Mouse (Mus musculus): ENCODE results near the gene Tmed5.
"Not testable (repeated sequence)": the region's sequence is repeated elsewhere in the genome, so short reads cannot be mapped to it uniquely, and the experiment has no call there.

Gene Tmed5

DNA sequence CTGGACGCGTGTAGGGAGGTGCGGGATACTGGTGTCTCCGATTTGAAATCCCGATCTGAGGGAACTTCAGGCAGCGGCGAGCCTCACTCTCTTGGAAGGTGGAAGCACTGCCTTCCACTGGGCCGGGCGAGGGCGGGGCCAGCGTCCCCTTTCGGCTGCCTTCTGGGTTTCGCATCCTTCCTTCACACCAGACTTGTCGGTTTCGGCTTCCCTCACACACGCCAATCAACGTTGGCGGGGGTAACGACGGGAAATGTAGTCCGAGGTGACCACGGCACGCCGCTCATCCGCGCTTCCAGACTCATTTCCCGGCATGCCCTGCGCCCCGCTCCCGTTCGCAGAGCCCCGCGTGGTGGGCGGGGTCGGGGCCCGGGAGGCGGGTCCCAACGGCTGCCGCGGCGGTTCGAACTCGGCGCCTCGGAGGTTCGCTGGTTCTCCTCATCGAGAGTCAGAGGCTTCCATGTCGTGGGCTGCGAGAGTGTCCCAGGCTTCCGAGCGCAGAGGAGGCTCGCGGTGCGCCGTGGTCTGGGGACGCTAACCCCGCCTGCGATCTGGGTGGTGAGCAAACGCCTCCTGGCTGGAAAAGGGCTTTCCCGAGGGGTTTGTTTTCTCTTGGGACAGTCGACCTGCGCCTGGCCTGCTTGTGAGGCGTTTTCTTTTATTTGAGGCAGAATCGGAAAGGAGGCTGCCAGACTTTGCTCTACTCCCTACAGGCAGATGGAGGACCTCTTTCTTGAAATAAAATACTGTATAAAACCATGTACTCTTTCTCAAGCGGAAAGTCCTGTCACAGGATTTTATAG, at the start of gene Tmed5, which contains the start of gene Ccdc18:
Gene Tmed5, minus strand, starts transcription at position 180 of the 803 bp plus-strand sequence.
Gene Ccdc18, plus strand, starts transcription at position 435 of the 803 bp plus-strand sequence.
- peak; percentile 100 for ATAC-seq (ENCODE audit: insufficient number of reproducible peaks, low FRiP score, low TSS enrichment)

DNA sequence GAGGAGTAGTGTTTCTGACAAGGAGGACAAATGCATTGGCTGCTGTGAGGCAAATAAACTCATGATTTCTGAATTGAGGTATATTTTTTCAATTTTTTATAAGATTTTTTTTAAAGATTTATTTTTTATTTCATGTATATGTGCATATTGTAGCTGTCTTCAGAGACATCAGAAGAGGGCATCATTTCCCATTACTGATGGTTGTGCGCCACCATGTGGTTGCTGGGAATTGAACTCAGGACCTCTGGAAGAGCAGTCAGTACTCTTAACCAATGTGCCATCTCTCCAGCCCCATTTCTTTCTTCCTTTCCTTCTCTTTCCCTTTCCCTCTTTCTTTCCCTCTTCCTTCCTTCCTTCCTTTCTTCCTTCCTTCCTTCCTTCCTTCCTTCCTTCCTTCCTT, 31.3 kb upstream of the Tmed5 start:
- no peak for ATAC-seq (ENCODE audit: insufficient number of reproducible peaks, low FRiP score, low TSS enrichment)

DNA sequence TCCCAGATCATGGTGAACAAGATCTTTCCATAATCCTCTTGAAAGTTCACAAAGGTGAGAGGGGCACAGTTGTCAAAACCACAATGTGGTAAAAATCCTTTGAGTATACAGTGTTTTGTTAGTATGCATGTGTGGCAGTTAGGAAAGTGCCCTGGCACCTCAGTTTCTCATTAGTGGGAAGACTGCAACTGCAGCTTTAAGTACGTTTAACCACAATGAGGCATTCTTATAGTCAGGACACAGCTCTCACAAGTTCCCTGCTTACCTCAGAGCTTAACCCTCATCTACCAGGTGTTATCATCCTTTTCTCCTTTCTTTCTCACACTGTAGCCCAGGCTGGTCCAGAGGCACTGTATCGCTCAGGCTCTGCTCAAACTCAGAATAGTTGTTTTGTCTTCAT, 28.4 kb upstream of the Tmed5 start:
- ATAC-seq (ENCODE audit: insufficient number of reproducible peaks, low FRiP score, low TSS enrichment): no peak

DNA sequence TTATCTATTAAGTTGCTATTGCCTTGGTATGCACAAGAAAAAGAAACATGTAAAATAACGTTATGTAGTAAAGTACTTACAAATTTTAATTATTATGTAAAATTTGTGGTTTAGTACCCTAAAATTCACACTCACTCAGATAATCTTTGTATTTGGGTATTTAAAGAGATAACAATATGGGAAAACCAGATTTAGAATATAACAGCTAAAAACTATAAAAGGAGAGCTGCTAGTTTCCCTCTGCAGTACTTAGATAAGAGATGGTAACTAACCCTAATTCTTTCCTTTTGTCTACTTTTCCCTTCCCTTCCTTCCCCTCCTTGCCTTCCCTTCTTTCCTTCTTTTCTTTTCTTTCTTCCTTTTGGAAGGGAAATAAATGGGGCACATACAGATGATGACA, 20.2 kb upstream of the Tmed5 start:
- no peak for ATAC-seq (ENCODE audit: insufficient number of reproducible peaks, low FRiP score, low TSS enrichment)

DNA sequence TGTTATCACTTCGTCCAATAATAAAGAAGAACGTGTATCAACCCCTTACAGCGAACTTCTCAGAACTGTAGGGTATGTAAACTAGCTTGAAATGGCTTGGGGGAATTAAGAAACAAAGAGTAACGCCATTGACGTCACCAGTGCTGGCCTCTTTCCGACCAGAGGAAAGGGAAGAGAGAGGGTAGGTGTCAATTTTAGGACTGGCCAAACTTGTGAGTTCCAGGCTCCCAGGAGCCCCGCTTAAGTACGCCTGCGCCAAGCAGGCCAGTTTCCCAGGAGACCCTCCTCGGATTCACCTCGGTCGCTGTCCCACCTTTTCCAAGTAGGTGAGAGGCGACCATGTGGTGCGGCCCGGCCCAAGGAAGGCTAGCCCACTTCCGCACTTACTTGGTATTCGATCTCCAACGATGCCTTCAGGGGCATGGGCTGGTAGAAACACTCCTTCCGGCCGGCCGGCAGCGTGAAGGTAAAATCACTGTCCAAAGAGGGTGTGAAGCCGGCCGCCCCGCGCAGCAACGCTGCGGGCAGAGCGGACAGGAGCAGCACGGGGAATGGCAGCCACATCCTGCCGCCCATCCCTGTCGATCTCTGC, 475 bp downstream of the Tmed5 start:
- ATAC-seq (ENCODE audit: insufficient number of reproducible peaks, low FRiP score, low TSS enrichment): peak; percentile 11; the same call in 1 of the 2 replicates

DNA sequence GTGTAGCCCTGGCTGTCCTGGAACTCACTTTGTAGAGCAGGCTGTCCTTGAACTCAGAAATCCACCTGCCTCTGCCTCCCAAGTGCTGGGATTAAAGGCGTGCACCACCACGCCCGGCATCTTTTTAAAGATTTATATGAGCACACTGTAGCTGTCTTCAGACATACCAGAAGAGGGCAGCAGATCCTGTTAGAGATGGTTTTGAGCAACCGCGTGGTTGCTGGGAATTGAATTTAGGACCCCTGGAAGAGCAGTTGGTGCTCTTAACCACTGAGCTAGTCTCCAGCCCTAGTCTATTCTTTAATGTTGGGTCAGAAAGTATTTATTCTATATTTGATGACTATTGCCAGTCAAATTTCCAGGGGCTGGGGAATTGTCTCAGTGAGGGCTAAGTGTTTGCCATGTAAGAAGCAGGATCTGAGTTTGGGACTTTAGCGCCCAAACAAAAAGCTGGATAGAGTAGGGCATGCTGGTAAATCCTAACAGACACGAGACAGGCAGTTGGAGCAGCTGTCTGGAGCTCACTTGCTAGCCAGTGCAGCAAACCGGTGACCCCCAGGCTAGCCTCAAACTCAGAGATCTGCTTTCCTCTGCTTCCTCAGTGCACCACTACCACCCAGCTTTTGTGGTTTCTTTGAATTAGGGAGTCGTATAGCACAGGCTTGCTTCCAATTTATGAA, 12.1 kb downstream of the Tmed5 start:
- no peak for ATAC-seq (ENCODE audit: insufficient number of reproducible peaks, low FRiP score, low TSS enrichment)

DNA sequence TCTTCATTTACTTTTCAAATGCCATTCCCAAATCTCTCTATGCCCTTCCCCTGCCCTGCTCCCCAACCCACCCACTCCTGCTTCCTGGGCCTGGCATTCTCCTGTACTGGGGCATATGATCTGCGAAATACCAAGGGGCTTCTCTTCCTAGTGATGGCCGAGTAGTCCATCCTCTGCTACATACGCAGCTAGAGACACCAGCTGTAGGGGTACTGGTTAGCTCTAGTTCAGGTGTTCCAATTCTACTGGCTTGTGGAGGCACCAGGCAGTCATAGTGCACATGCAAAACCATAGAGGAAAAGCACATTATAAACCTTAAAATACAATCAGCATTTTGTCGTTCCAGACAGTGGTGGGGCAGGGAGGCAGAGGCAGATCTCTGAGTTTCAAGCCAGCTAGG, 14.7 kb downstream of the Tmed5 start:
- ATAC-seq (ENCODE audit: insufficient number of reproducible peaks, low FRiP score, low TSS enrichment): no peak

DNA sequence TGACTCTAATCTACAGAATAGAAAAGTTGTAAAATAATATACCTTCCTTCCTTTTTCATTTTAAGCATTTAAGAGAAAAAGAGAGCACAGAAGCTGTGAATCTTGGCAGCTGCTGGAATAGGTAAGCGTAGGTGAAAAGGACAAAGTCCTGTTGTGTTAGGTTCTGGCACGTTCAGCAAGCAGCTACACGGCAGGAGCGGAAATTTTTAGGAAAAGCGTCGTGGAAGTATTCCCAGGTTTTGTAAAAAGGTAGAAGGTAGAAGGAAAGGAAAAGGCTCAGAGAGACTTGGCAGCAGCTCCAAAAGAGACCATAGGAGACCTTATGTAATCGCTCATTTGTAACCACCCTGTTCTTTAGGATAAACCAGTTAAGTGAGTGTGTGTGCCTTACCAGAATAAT, 23.1 kb downstream of the Tmed5 start:
- no peak for ATAC-seq (ENCODE audit: insufficient number of reproducible peaks, low FRiP score, low TSS enrichment)

DNA sequence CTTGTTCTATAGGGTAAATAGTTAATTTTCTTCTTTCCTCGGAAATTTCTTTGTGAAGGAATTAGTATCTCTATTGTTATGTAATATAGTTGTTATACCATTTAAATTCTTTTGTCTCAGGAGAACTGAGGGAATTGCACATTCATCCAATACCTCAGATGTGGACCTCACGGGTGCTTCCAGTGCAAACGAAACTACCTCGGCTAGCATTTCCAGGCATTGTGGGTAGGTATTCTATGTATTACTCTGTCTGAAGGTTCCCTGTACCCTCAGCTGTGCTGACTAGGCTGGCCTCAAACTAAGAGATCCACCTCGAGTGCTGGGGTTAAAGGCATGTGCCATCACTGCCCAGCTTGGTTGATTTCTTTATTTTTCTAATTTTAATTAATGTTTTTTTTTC, 28.1 kb downstream of the Tmed5 start:
- ATAC-seq (ENCODE audit: insufficient number of reproducible peaks, low FRiP score, low TSS enrichment): no peak

DNA sequence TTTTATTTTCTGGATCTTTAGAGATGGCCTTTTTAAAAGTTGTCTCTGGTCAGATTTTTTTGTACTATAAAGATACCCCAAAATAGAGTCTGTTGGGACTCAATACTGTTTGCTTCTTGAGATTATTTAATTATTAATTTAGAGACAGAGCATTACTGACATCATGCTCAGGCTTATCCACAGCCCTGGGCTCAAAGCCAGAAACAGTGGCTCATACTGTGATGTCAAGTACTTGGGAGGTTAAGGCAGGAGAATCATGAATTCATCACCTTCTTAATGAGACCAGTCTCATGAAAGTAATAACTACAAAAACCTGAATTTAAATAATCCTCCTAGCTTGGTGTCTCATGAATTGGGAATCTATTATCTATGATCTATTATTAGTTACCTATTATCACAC, 32.2 kb downstream of the Tmed5 start:
- ATAC-seq (ENCODE audit: insufficient number of reproducible peaks, low FRiP score, low TSS enrichment): no peak

DNA sequence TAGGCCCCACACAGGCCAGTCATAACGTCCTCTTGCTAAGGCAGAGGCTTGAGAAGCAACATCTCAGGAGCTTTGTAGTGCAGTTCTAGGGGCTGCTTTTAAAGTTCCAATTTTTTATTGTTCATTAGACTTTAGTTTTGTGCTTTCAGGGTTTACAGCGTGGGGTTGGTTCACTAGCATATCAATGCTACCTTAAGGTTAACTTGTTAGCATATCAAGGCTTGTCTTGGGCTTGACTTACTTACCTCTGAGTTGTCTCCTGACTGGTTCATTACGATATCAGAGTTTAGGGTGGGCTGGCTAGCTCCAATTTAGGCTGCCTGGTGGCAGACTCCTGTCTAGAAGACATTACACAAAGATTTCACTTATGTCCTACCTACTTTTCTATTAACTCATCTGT, 34.7 kb downstream of the Tmed5 start:
- ATAC-seq (ENCODE audit: insufficient number of reproducible peaks, low FRiP score, low TSS enrichment): no peak

DNA sequence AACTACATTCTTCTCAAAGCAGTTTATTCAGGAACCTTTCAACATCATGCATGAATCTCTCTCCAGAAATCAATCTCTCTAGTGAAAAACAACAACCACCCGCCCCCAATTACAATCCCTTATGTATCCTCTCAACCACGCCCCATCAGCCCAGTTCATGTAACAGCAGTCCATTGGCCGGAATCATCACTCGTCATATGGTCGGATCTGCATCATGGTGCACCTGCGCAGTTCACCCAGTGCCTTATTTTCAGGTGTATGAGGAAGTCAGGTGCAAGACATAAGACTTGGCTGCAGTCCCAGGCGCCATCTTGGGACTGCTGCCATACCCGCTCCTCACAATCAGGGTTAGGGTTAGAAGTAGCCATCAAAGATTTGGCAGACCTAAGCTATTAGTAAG, 39.7 kb downstream of the Tmed5 start:
- not testable (repeated sequence) for ATAC-seq (ENCODE audit: insufficient number of reproducible peaks, low FRiP score, low TSS enrichment)

DNA sequence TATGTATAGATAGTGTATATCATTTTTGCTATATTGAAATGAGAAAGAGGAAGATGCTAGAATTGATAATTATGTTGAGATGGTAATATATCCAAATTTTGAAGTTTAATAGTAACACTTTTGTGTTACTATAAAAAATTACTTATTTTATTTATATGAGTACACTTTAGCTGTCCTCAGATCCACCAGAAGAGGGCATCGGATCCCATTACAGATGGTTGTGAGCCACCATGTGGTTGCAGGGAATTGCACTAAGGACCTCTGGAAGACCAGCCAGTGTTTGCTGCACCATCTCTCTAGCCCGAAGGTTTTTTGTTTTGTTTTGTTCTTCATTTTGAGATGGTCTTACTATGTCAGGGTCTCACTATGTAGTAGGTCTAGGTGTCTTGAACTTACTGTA, 47.0 kb downstream of the Tmed5 start:
- no peak for ATAC-seq (ENCODE audit: insufficient number of reproducible peaks, low FRiP score, low TSS enrichment)

DNA sequence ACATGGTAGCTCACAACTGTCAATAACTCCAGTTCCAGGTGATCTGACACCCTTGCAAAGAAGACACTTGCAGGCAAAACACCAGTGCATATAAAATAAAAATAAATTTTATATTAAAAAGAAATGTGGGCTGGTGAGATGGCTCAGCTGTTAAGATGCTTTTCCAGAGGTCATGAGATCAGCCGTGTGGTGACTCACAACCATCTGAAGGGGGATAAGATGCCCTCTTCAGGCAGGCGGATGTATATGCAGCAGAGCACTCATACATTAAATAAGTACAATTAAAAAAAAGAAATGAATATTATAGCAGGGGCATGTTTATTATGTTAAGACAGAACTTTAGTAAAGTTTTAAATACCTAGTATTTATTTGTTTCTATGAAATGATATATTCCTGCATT, 50.0 kb downstream of the Tmed5 start:
- ATAC-seq (ENCODE audit: insufficient number of reproducible peaks, low FRiP score, low TSS enrichment): no peak

DNA sequence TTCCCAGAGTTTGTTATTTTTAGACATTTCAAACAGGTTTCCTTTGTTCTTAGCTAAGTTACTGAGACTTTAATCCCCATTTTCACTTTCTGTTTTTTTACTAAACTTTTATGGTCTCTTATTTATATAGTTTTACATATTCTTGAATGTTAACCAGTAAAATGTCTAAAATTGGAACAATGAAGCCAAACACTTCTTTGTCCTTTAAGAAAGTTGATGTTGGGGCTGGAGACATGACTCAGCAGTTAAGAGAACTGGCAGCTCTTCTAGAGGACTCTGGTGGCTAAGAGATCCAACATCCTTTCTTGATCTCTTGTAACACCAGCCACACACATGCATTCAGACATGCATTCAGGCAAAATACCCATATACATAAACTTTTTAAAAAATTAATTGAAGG, 52.8 kb downstream of the Tmed5 start:
- ATAC-seq (ENCODE audit: insufficient number of reproducible peaks, low FRiP score, low TSS enrichment): no peak

DNA sequence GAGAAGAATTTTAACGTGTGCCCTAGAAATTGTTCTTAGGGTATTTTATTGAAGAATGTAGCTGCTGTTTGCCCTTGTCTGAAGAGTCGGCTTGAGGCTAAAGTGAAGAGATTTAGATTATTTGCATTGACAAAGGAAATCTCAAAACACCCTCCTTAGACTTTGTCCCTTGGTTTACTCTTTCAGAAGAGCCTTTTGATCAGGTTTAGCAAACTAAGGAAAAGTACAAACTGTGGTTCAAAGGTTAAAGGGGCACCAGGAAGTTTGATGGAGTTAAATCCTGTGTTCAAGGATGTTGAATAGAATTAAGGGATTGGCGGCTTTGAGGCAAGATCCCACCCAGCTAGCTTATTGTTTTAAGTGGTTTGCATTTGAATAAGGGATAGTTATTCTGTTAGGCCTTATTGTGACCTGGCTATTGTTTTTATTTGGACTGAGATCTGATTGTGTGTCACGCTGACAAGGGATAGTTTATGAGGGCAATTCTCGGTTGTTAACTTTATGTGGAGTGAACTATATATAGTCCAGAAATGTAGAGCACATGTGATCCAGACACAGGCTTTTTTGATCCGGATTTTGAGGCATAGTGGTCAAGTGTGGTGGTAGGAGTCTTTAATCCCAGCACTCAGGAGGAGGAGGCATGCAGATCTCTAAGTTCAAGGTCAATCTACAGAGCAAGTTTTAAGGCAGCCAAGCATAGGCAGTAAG, 55.4 kb downstream of the Tmed5 start:
- ATAC-seq (ENCODE audit: insufficient number of reproducible peaks, low FRiP score, low TSS enrichment): no peak

DNA sequence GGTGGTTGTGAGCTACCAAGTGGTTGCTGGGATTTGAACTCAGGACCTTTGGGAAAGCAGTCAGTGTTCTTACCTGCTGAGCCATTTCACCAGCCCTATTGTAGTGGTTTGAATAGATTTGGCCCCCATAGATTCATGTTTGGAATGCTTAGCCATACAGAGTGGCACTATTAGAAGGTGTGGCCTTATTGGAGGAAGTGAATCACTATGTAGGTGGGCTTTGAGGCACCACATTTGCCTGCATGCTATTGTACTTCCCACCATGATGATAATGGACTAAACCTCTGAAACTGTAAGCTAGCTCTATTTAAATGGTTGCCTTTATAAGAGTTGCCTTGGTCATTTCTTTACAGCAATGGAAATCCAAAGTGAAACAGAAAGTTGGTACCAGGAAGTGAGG, 56.2 kb downstream of the Tmed5 start:
- ATAC-seq (ENCODE audit: insufficient number of reproducible peaks, low FRiP score, low TSS enrichment): no peak

DNA sequence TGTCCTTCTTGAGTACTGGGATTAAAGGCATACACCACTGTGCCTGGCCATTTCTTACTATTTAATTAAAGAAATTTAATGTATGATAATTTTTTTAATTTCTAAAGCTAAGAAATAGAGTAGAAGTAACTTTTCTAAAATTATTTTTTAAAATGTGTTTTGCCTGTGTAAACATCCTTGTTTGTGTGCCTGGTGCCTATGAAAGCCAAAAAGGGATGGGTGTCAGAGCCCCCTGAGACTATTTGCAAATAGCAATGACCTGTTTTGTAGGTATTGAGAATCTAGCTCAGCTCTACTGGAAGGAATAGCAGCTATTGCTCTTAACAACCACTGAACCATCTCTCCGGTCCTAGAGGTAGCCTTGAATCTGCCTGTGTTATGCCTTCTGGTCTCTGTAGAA, 60.1 kb downstream of the Tmed5 start:
- no peak for ATAC-seq (ENCODE audit: insufficient number of reproducible peaks, low FRiP score, low TSS enrichment)

DNA sequence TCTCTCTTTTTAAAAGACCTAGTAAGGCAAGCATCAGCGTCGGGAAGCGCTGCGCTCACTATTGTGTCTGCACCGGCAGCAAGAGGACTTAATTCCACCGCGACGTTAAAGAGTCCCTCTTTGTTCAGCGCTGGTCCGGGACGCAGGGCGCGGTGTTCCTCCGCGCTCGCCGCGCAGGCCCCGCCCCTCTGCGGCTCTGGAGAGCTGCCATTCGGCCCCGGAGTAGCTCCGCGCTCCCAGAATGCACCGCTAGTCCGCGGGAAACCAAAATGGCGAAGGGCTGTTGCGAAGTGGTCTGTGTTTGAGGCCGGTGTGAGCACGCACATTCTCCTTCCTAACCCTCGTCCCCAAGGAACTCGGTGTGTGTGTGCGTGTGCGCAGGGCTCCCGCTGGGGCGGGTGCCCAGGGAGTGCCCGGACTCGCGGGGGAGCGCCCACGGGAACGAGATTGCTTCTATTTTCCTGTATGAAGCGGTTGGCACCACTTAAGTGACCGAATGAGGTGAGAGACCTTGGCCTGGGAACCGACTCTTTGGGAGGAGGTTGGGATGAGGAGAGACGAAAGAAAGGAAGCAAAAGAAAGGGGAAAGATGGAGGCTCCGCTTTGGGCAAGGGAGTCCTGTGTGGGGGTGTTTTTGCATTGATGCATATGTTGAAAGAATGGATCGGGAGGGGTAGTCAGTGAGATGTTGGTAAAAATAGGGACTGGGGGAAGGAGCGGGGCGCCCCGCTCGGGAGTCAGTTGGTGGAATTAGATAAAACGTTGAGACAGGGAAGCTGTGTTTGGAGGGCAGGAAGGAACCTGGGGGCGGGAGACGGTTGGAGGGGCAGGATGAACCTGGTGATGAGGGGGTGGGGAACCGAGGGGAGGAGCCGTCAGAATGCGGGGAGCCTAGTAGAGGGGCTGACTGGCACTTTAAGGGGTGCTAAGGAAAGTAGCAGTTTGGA, 66.7 kb downstream of the Tmed5 start, which contains the start of gene Mtf2:
Gene Mtf2, plus strand, starts transcription at position 210 of the 947 bp plus-strand sequence.
- peak; percentile 97 for ATAC-seq (ENCODE audit: insufficient number of reproducible peaks, low FRiP score, low TSS enrichment)

DNA sequence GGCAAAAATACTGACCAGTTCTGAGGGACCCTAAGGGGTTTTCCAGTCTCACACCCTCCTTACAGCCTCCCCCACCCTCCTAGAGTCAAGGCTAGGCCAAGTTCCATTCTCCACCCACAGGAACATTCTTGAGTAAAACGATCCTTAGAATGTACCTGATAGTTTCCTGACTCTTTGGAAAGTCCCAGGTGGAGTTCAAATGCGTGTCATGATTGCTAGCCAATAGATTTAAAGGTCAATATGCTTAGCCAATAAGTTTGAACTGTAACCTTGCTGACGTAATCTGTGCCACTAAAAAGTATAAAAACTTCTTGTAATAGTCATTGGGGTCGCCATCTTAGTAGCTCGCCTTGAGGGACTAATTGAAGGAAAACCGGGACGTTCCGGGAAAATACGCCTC, 72.0 kb downstream of the Tmed5 start:
- no peak for ATAC-seq (ENCODE audit: insufficient number of reproducible peaks, low FRiP score, low TSS enrichment)
